Mouse (Mus musculus): ENCODE data around the gene Hyal5.

Gene Hyal5

GRCm38 (mm10) chr6:24857697-24858096 is at the start of gene Hyal5:
Hyal5 (plus strand) TSS chr6:24857997.
- CTCF ChIA-PET: no interaction called here

GRCm38 (mm10) chr6:24822070-24822469 is 35.7 kb upstream of the Hyal5 start:
- CTCF ChIA-PET: no interaction called here

- CTCF ChIA-PET: no interaction called here
These were observed 2.5 kb downstream of the Hyal5 start for GRCm38 (mm10) chr6:24860320-24860719.

- CTCF ChIA-PET: no interaction called here
These were observed 5.9 kb downstream of the Hyal5 start for GRCm38 (mm10) chr6:24863649-24864048.

- CTCF ChIA-PET: no interaction called here
These were observed 36.5 kb downstream of the Hyal5 start for GRCm38 (mm10) chr6:24894146-24894873.

GRCm38 (mm10) chr6:24894874-24895183 is 37.0 kb downstream of the Hyal5 start:
- CTCF ChIA-PET: no interaction called here

GRCm38 (mm10) chr6:24905101-24905500 is 47.3 kb downstream of the Hyal5 start:
- CTCF ChIA-PET: no interaction called here

- CTCF ChIA-PET: no interaction called here
These were observed 50.0 kb downstream of the Hyal5 start for GRCm38 (mm10) chr6:24907824-24908223.

GRCm38 (mm10) chr6:24910016-24910727 is 52.4 kb downstream of the Hyal5 start:
- CTCF ChIA-PET: no interaction called here

GRCm38 (mm10) chr6:24910728-24911105 is 52.9 kb downstream of the Hyal5 start:
- CTCF ChIA-PET: no interaction called here

GRCm38 (mm10) chr6:24913591-24913990 is 55.8 kb downstream of the Hyal5 start:
- CTCF ChIA-PET: no interaction called here

GRCm38 (mm10) chr6:24925076-24925785 is 67.4 kb downstream of the Hyal5 start:
- CTCF ChIA-PET: no interaction called here
